Mouse (Mus musculus): ENCODE results near the gene Tnks1bp1. TPM values are rescaled to one million over a fixed set of nuclear protein-coding genes. Genes with fewer than 3 reads are reported as not detected.
A peak's percentile ranks its signal among the peaks of the same experiment; 100 is the strongest.

The Tnks1bp1 gene
- 10 to 100 TPM; 63.2 to 65.0 TPM for total RNA-seq (2021)

DNA sequence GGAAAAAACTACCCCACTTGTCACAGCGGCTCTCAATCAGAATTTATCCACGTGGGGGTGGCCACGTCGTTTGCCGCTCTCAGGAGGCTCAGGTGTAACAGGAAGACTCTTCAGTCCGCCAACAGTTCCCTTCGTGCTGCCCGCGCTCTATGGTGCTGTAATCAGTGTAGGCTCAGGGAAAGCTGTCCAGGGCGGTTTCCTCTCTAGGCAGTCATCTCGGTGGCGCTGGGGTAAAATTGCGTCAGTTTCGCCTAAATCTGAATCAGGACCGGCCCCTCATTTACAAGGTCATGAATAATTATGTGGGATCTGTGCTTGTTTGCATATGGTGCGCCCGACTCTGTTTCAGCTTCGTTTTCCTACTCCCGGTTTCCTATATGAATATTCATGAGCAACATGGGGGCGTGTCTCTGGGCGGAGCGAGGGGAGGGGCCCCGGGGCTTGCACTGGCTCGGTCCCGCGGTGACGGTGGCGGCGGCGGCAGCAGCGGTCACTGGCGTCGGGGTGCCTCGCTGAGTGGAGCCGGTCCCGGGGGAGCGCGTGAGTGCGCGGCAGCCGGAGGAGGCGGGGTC lies at the start of gene Tnks1bp1:
Gene Tnks1bp1, plus strand, starts transcription at position 427 of the 572 bp plus-strand sequence.
- DNase-seq (ENCODE audit: low spot score): peak; percentile 97
- intact Hi-C loops (cut with DNase I): no loop called here

DNA sequence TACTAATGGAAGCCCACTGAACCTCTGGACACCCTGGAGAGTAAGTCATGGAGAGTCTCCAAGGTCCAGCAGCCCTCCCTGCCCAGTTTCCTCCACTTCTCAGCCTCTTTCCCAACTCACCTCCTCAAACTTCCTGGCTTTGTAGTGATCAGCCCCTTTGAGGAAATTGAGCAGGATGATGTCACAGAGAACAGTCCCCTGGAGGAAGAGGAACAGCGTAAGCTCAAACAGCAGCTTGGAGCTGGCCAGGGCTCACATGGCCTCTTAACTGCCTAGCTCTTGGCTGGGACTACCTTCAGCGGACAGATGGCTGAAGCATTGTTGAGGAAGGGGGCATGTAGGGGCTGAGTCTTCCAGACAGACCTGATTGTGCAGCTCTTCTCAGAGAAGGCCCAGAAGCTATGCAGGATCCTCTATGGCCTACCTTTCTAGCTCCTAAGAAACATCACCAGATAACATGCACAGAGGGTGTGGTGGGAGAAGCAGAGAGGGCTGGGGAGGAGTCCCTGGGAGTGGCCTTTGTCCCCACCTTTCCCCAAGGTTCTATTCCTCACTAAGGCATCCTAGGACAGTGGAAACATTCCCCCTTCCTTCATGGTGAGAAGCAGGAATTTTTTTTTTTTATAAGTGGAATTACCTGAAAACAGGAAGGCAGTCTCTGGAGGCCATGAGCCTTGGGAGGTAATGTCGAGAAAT lies 48.2 kb upstream of the Tnks1bp1 start:
- intact Hi-C loops (cut with DNase I): no loop called here
- no peak for DNase-seq (ENCODE audit: low spot score)

DNA sequence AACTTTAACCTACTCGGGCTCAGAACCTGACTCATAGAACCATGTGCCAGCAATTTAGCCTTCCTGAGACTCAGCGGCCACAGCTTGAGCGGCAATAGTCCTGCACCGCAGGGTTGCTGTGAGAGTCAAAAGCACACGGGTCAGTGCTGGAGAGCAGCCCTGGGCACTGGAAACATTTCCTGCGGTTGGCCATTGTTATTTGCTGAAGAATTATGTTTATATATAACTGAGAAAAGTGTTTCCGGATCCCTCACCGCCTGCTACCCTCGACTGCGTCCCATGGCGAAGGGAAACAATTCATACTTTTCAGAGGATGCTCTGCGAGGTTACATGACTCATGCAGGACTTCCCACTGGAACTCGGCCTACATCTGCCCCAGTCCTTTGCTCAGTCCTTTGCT lies 46.3 kb upstream of the Tnks1bp1 start:
- intact Hi-C loops (cut with DNase I): no loop called here
- no peak for DNase-seq (ENCODE audit: low spot score)

DNA sequence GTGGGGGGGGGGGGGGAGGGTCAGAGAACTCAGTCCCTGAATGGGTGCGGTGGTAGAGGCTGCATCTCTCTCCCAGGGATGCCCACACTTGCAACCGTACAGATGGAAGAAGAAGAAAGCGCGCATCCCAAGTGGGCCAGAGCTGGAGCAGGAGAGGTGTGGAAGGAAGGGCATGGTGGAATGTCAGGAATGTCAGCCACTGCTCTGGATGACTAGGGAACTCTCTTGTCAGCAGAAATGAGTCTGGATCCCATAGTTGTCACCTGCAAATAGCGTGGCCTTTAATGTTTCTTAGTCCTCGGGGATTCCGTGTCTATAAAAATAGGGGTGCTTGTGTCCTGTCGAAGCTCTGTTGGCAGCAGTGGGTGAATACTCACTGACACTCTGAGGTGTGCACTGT lies 45.2 kb upstream of the Tnks1bp1 start:
- no peak for DNase-seq (ENCODE audit: low spot score)
- intact Hi-C loops (cut with DNase I): no loop called here

- intact Hi-C loops (cut with DNase I): no loop called here
- no peak for DNase-seq (ENCODE audit: low spot score)
These were observed 43.5 kb upstream of the Tnks1bp1 start for GRCm38 (mm10) chr2:85004341-85004740.

GRCm38 (mm10) chr2:85006600-85006999 lies 41.2 kb upstream of the Tnks1bp1 start:
- no peak for DNase-seq (ENCODE audit: low spot score)
- intact Hi-C loops (cut with DNase I): loop anchor here (2.0 to 5.0 kb wide), 3 partner anchors 50 to 174 kb away; partner anchors contain the start of gene Rtn4rl2

DNA sequence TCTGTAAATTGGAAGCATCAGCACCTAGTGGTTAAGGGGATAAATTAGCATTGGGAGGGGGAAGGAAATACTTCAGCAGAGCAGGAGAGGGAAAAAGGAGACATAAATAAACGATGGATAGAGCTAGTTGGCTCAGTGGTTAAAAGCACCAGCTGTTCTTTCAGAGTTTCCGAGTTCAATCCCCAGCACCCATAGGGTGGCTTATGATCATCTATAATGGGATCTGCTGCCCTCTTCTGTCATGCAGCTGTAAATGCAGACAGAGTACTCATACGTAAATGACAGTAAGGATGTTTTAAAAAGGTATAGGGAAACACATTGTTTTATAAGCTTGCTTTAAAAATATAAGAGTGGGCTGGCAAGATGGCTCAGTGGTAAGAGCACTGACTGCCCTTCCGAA lies 40.1 kb upstream of the Tnks1bp1 start:
- DNase-seq (ENCODE audit: low spot score): no peak
- intact Hi-C loops (cut with DNase I): loop anchor here (2.0 to 5.0 kb wide), 3 partner anchors 51 to 175 kb away; partner anchors contain the start of gene Rtn4rl2

GRCm38 (mm10) chr2:85009212-85009611 lies 38.6 kb upstream of the Tnks1bp1 start:
- intact Hi-C loops (cut with DNase I): loop anchor here (5.0 kb wide), 1 partner anchor 122 kb away; the partner anchor contains the start of gene Rtn4rl2
- no peak for DNase-seq (ENCODE audit: low spot score)

- DNase-seq (ENCODE audit: low spot score): no peak
- intact Hi-C loops (cut with DNase I): loop anchor here (2.0 kb wide), 1 partner anchor 143 kb away; no protein-coding TSS in a partner anchor
These were observed 35.8 kb upstream of the Tnks1bp1 start for GRCm38 (mm10) chr2:85011906-85012604.

DNA sequence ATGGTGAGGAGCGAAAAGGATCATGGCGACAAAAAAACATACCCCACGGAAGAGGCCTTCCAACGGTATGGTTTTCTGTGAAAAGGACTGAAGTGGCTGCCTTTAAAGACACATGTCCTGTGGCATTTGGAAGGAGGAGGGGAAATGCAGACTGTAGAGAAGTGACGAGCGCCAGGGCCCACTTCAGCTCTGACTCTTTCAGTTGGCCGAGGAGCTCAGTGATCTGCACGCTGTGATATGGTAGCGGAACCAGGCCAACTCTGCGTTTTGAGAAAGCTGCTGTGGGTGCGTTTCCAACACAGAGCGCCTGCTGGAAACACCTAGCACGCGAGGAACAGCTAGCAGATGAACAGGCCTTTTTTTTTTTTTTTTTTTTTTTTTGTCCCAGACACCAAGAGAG lies 35.1 kb upstream of the Tnks1bp1 start:
- intact Hi-C loops (cut with DNase I): no loop called here
- no peak for DNase-seq (ENCODE audit: low spot score)

GRCm38 (mm10) chr2:85013826-85014587 lies 33.8 kb upstream of the Tnks1bp1 start:
- DNase-seq (ENCODE audit: low spot score): no peak
- intact Hi-C loops (cut with DNase I): no loop called here

DNA sequence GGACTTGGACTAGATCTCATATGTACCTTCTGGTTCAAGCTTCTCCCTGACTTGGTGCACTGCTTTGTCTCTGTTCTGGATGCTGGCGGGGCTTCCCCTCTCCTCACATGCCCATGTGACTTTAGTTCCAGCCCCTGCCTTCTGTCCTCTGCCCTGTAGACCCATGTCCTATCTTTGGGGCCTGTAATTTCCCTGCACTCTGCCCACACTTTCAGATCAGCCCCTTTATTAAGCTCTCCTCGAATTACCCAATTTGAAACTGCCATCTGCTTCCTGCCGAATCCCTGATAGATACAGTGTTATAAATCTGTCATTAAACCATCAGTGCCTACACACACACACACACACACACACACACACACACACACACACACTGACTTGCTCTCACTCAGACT lies 33.2 kb upstream of the Tnks1bp1 start:
- intact Hi-C loops (cut with DNase I): no loop called here
- no peak for DNase-seq (ENCODE audit: low spot score)

- no peak for DNase-seq (ENCODE audit: low spot score)
- intact Hi-C loops (cut with DNase I): loop anchor here (10.0 kb wide), 1 partner anchor 543 kb away; no protein-coding TSS in a partner anchor
These were observed 25.8 kb upstream of the Tnks1bp1 start for GRCm38 (mm10) chr2:85022043-85022442.

DNA sequence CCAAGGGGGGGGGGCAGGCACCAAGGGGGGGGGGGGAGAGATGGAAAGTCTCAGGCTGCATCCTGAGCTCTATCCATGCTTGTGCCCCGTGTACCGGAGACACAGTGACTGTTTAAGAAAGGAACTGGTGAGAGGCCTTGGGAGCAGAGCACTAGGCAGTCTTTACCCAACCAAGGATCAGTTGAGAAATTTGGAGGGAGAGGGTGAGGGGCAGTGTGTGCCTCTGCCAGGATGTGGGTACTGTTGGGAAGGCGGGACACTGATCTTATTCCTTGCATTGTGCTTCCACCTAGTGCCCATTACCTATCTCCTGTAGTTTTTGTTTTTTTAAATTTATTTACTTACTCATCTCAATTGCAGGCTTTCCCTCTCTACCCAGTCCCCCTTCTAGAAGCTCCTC lies 21.6 kb upstream of the Tnks1bp1 start:
- intact Hi-C loops (cut with DNase I): loop anchor here (10.0 kb wide), 1 partner anchor 539 kb away; no protein-coding TSS in a partner anchor
- no peak for DNase-seq (ENCODE audit: low spot score)

GRCm38 (mm10) chr2:85027281-85027680 lies 20.5 kb upstream of the Tnks1bp1 start:
- intact Hi-C loops (cut with DNase I): loop anchor here (10.0 kb wide), 1 partner anchor 538 kb away; no protein-coding TSS in a partner anchor
- DNase-seq (ENCODE audit: low spot score): no peak

- intact Hi-C loops (cut with DNase I): loop anchor here (10.0 kb wide), 1 partner anchor 535 kb away; no protein-coding TSS in a partner anchor
- DNase-seq (ENCODE audit: low spot score): no peak
These were observed 17.9 kb upstream of the Tnks1bp1 start for GRCm38 (mm10) chr2:85029897-85030296.

DNA sequence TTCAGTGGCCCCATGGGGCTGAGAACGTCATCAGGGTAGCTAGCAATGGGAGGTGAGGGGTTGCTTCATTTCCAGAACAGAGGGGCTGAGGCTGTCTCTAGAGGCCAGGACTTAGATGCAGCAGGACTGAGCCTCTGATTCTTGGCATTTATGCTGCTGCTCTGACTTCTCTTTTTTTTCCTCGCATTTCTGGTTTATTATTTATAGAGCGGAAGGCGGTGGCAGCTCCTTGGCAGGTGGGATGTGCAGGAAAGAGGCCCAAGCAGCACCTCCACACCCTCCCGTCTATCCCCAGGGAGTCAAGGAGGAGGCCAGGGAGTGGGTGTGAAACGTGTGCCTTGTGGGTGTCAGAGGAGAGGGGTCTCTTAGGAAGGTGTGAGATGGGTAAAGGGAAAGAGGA lies 16.8 kb upstream of the Tnks1bp1 start:
- intact Hi-C loops (cut with DNase I): no loop called here
- DNase-seq (ENCODE audit: low spot score): no peak

GRCm38 (mm10) chr2:85033121-85033520 lies 14.7 kb upstream of the Tnks1bp1 start:
- DNase-seq (ENCODE audit: low spot score): no peak
- intact Hi-C loops (cut with DNase I): no loop called here

DNA sequence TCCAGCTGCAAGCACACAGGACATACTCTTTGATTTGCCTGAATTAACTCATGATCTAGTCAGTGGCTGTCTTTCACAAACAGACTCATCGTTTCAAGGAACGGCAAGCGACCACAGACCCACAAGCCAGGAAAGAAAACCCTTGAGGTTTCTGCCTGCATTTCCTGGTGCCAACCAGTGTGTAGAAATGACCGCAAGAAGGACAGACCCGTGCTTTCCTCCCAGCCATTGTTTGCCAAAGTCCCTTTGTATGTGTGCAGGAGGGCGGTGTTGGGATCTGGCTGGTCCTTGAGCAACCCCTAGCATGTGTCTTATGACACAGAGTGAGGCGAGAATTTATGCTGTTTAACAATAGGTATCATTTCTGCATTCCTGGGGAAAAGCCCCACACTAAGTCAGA lies 13.7 kb upstream of the Tnks1bp1 start:
- DNase-seq (ENCODE audit: low spot score): no peak
- intact Hi-C loops (cut with DNase I): no loop called here

GRCm38 (mm10) chr2:85036507-85037046 lies 11.2 kb upstream of the Tnks1bp1 start:
- intact Hi-C loops (cut with DNase I): no loop called here
- no peak for DNase-seq (ENCODE audit: low spot score)
